Mouse (Mus musculus) left cerebral cortex, postnatal 4 days (tissue): ENCODE results near the gene Matn4. TPM values are rescaled to one million over a fixed set of nuclear protein-coding genes. Genes with fewer than 3 reads are reported as not detected.

ENCODE experiments used
- DNase-seq: peaks from one replicate; pipeline ENCODE4 v3.0.0-alpha.2; 2022
- intact Hi-C: fragments of 180-260 bp; cut with DNase I; formaldehyde crosslinking; loops from one replicate; pipeline ENCODE4 v1.15.1; 2025
- total RNA-seq, 2 experiments: library from RNA; stranded (reverse); gene quantifications; 2 replicates each; pipeline ENCODE4 v1.2.3; 2021

Matn4 gene
- total RNA-seq = 1 to 10 TPM; 9.6 to 9.8 TPM

- intact Hi-C loops = loop anchor here (5.0 kb wide), 2 partner anchors 288 to 303 kb away; no protein-coding TSS in a partner anchor
- no peak for DNase-seq
These were observed at the start of gene Matn4 for GRCm38 (mm10) chr2:164405060-164405459. Matn4 (minus strand) TSS chr2:164405160.

GRCm38 (mm10) chr2:164453887-164454500, 49.0 kb upstream of the Matn4 start:
- DNase-seq = no peak
- intact Hi-C loops = no loop called here

GRCm38 (mm10) chr2:164453047-164453757, 48.2 kb upstream of the Matn4 start:
- no peak for DNase-seq
- intact Hi-C loops = no loop called here

- intact Hi-C loops = no loop called here
- DNase-seq = no peak
These were observed 47.2 kb upstream of the Matn4 start for GRCm38 (mm10) chr2:164452000-164452676.

GRCm38 (mm10) chr2:164449341-164450042, 44.5 kb upstream of the Matn4 start:
- intact Hi-C loops = no loop called here
- no peak for DNase-seq

- intact Hi-C loops = no loop called here
- no peak for DNase-seq
These were observed 44.0 kb upstream of the Matn4 start for GRCm38 (mm10) chr2:164448921-164449320.

- intact Hi-C loops = no loop called here
- no peak for DNase-seq
These were observed 43.2 kb upstream of the Matn4 start for GRCm38 (mm10) chr2:164448140-164448539.

- no peak for DNase-seq
- intact Hi-C loops = no loop called here
These were observed 41.1 kb upstream of the Matn4 start for GRCm38 (mm10) chr2:164446086-164446469.

- intact Hi-C loops = no loop called here
- no peak for DNase-seq
These were observed 40.6 kb upstream of the Matn4 start for GRCm38 (mm10) chr2:164445399-164446085.

GRCm38 (mm10) chr2:164444701-164445100, 39.7 kb upstream of the Matn4 start:
- DNase-seq = no peak
- intact Hi-C loops = no loop called here

- DNase-seq = no peak
- intact Hi-C loops = no loop called here
These were observed 38.6 kb upstream of the Matn4 start, which contains the start of gene Sdc4 for GRCm38 (mm10) chr2:164443460-164444000. Sdc4 (minus strand) TSS chr2:164443887.

GRCm38 (mm10) chr2:164443051-164443437, 38.1 kb upstream of the Matn4 start:
- peak; percentile 70 for DNase-seq
- intact Hi-C loops = no loop called here

- DNase-seq = no peak
- intact Hi-C loops = no loop called here
These were observed 37.5 kb upstream of the Matn4 start for GRCm38 (mm10) chr2:164442315-164443050.

GRCm38 (mm10) chr2:164441731-164442130, 36.8 kb upstream of the Matn4 start:
- intact Hi-C loops = no loop called here

GRCm38 (mm10) chr2:164441155-164441554, 36.2 kb upstream of the Matn4 start:
- intact Hi-C loops = no loop called here
- DNase-seq = no peak

More at GRCm38 (mm10) chr2:164441731-164442130, 36.8 kb upstream of the Matn4 start:
- no peak for DNase-seq

GRCm38 (mm10) chr2:164440314-164440713, 35.4 kb upstream of the Matn4 start:
- intact Hi-C loops = no loop called here
- DNase-seq = no peak

GRCm38 (mm10) chr2:164439001-164439421, 34.1 kb upstream of the Matn4 start:
- intact Hi-C loops = no loop called here
- DNase-seq = no peak

- DNase-seq = no peak
- intact Hi-C loops = no loop called here
These were observed 33.3 kb upstream of the Matn4 start for GRCm38 (mm10) chr2:164438257-164438656.

GRCm38 (mm10) chr2:164437710-164438109, 32.8 kb upstream of the Matn4 start:
- intact Hi-C loops = no loop called here
- DNase-seq = no peak

- intact Hi-C loops = no loop called here
- no peak for DNase-seq
These were observed 32.0 kb upstream of the Matn4 start for GRCm38 (mm10) chr2:164436961-164437360.
